Mouse (Mus musculus): ENCODE measurements around the gene Ank. TPM values are rescaled to one million over a fixed set of nuclear protein-coding genes. Genes with fewer than 3 reads are reported as not detected.
A peak's percentile ranks its signal among the peaks of the same experiment; 100 is the strongest.

Gene Ank
- polyA plus RNA-seq, 1 experiment = not detected

DNA sequence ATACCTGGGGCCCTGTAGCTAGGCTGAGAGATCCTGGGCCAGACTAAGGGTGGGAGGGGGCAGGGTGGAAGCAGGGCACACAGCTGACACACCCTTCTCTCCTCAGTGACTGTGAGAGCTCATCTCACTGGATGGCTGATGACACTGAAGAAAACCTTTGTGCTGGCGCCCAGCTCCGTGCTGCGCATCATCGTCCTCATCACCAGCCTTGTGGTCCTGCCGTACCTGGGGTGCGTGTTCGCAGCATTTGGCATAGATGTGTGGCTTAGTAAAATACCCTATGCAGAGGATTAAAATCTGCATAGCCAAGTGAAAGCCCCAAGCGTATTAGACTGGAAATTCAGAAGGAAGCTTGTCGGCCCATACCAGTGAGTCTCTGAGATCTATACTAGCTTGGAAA lies 124.3 kb downstream of the Ank start:
- TF ChIP-seq POLR2A (IDR thresholded peaks at IDR 0.05; ENCODE audit: insufficient read depth, low read depth, low read length) = no peak
- no peak for TF ChIP-seq CTCF (IDR thresholded peaks at IDR 0.05; ENCODE audit: insufficient read depth, low read depth, low read length)
- 95% methylated on average over 9 of the region's 9 CpGs for WGBS
- H3K27ac ChIP-seq (ENCODE audit: insufficient read depth, low read depth, low read length) = no peak overlapping the region

DNA sequence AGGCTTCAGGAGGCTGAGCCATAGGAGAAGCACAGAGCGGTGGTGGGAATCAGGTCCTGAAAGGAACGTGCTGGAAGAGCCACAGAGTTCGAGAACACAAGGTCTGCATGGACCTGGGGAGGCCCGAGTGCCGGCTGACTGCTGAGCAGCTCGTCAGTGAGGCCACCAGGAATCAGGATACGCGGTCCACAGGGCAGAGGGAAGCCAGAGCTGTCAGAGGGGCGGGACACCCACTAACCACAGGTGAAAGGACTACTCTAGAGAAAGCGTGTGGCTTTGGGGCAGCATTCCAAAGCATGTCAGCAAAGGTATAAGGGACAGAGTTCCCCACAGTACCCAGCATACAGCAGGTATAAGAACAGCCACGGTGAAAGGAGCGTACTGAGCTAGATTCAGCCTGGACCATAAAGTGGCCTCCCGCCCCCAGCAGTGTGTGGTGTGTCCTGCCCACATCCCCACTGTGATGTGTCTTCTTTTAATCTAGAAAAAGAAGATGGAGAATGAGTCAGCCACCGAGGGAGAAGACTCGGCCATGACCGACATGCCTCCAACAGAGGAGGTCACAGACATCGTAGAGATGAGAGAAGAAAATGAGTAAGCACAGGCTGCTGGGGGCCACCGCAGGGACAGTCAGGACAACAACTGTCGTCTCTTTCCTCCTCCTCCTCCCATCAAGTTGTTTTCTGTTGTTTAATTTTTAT lies 126.3 kb downstream of the Ank start:
- no peak overlapping the region for H3K4me3 ChIP-seq (ENCODE audit: insufficient read depth, low read depth, low read length)
- 74% methylated on average over 19 of the region's 19 CpGs for WGBS

More for the DNA sequence above, 124.3 kb downstream of the Ank start:
- H3K4me3 ChIP-seq (ENCODE audit: insufficient read depth, low read depth, low read length) = no peak overlapping the region
- H3K4me1 ChIP-seq (ENCODE audit: control insufficient read depth, insufficient read depth, low read length) = peaks cover 24% of the 10 kb centered on the region

DNA sequence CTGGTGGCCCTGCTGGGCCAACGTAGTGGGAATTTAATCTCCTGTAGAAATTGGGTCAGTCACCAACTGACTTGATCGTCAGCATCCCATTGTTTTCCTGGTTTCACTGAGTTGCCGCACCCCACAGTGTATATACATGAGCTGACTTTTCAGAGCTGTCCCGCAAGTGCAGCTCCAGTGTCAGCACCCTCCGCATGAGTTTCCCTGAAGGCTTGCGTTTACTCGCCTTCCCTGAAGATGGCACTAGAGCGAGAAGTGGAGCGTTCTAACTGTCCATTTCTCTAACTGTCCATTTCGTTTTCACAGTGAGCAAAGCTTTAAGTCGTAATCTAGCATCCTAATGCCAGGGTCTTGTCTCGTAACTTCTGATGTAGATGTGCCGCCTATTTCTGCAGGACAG lies 127.2 kb downstream of the Ank start:
- Histone ChIP-seq H3K27ac (ENCODE audit: insufficient read depth, low read depth, low read length) (no peak overlapping the region), H3K4me3 (ENCODE audit: insufficient read depth, low read depth, low read length) (no peak overlapping the region), H3K4me1 (ENCODE audit: control insufficient read depth, insufficient read depth, low read length) (peaks cover 29% of the 10 kb centered on the region)
- 75% methylated on average over 13 of the region's 13 CpGs for WGBS
- TF ChIP-seq CTCF (IDR thresholded peaks at IDR 0.05; ENCODE audit: insufficient read depth, low read depth, low read length) (no peak), POLR2A (IDR thresholded peaks at IDR 0.05; ENCODE audit: insufficient read depth, low read depth, low read length) (no peak)

More for the DNA sequence above, 126.3 kb downstream of the Ank start:
- TF ChIP-seq POLR2A (IDR thresholded peaks at IDR 0.05; ENCODE audit: insufficient read depth, low read depth, low read length) = no peak
- TF ChIP-seq CTCF (IDR thresholded peaks at IDR 0.05; ENCODE audit: insufficient read depth, low read depth, low read length) = no peak
- peaks cover 27% of the 10 kb centered on the region for H3K4me1 ChIP-seq (ENCODE audit: control insufficient read depth, insufficient read depth, low read length)
- H3K27ac ChIP-seq (ENCODE audit: insufficient read depth, low read depth, low read length) = 0 out of 2 replicates have a peak overlapping the region, but pooled peaks have one; percentile 3

DNA sequence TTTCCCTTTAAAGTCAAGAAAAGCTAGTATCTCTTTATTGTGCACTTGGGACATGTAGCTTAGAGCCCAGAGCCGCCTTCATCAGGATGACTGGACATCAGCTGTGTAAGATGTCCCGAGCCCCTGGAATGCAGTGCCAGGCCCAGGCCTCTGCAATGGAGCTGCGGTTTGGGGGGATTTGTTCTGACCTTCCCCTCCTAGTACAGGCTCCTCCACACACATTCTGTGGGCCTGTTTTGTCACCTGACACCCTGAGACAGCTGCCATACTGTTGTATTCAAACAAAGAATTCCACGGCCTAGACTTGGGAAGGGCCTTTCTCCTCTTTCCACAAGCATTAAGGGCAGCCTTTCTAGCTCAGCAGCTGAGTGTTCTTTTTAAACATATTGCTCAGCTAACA lies 128.5 kb downstream of the Ank start:
- WGBS = 60% methylated on average over 4 of the region's 4 CpGs
- peaks cover 33% of the 10 kb centered on the region for H3K4me1 ChIP-seq (ENCODE audit: control insufficient read depth, insufficient read depth, low read length)
- H3K27ac ChIP-seq (ENCODE audit: insufficient read depth, low read depth, low read length) = peak overlapping the region; percentile 7; the same call in 1 of the 2 replicates
- H3K4me3 ChIP-seq (ENCODE audit: insufficient read depth, low read depth, low read length) = no peak overlapping the region
- TF ChIP-seq CTCF (IDR thresholded peaks at IDR 0.05; ENCODE audit: insufficient read depth, low read depth, low read length) = no peak

DNA sequence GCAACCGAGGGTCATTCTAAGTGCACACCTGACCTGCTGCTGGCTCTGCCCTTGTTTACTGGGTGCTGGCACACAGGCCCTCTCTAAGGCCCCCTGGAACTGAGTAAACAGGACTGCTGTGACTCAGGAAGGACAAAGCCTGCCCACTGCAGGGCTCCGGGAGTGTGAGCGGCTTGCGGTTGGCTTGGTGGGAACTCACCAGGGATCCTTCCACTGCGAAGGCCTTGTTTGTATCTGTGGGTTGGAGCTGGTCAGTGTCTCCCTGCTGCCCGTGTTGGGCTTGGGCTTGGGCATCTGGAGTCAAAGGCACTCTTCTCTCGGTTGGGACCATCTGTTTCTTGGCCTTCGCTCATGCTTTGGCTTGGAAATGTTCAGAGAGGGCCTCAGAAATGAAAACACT lies 129.1 kb downstream of the Ank start:
- WGBS = 43% methylated on average over 8 of the region's 8 CpGs
- Histone ChIP-seq H3K4me3 (ENCODE audit: insufficient read depth, low read depth, low read length) (no peak overlapping the region), H3K4me1 (ENCODE audit: control insufficient read depth, insufficient read depth, low read length) (peaks cover 33% of the 10 kb centered on the region), H3K27ac (ENCODE audit: insufficient read depth, low read depth, low read length) (peak overlapping the region; percentile 84)
- TF ChIP-seq CTCF (IDR thresholded peaks at IDR 0.05; ENCODE audit: insufficient read depth, low read depth, low read length) (no peak), POLR2A (IDR thresholded peaks at IDR 0.05; ENCODE audit: insufficient read depth, low read depth, low read length) (no peak)

DNA sequence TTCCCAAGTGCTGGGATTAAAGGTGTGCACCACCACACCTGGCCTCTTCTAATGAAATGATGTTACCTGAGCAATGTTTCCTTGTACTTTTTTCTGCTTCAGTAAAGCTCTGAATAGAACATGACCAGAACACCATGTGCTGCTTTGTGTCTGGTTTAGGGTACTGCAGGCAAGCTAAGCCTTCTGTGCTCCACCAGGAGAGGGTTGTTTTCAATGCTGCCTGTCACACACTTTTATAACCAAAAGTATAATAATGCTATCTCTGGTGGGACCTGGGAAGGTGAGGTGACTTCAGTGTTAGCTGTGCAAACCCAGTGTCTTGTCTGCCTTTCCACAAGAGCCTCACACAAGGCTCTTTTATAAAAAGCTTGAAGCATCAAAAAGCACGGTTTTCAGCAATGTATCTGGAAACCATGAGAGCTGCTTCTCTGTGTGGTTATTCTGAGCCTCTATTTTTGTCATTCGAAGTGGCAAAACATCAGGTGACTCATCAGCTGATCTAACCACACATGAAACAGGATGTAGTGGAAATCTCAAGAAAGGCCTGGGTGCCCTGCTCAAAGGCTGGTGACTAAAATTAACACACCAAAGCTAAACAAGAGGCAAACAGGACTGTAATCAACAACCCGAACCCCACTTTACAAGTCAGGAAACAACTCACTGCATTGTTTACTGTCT lies 130.1 kb downstream of the Ank start:
- no peak overlapping the region for H3K4me3 ChIP-seq (ENCODE audit: insufficient read depth, low read depth, low read length)
- TF ChIP-seq POLR2A (IDR thresholded peaks at IDR 0.05; ENCODE audit: insufficient read depth, low read depth, low read length) = no peak
- TF ChIP-seq CTCF (IDR thresholded peaks at IDR 0.05; ENCODE audit: insufficient read depth, low read depth, low read length) = no peak
- 11% methylated on average over 3 of the region's 3 CpGs for WGBS
- H3K4me1 ChIP-seq (ENCODE audit: control insufficient read depth, insufficient read depth, low read length) = peaks cover 33% of the 10 kb centered on the region
- peak overlapping the region; percentile 84 for H3K27ac ChIP-seq (ENCODE audit: insufficient read depth, low read depth, low read length)

DNA sequence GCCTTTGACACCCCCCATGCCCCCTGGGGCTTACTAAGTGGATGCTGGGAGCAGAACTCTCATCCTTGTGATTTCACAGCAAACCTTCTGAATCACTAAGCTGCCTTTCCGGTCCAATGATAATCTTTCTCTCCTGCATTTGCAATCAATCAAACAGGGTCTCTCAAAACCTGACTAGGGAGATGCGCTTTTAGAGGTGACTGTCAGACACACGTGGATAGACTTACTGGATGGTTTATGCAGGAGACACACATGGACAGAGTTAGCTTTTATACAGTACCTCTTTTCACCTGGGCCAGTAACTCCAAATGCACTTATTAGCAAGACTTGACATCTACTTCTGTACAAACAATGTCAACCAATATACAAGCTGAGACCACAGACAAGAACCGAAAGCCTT lies 131.0 kb downstream of the Ank start:
- Histone ChIP-seq H3K27ac (ENCODE audit: insufficient read depth, low read depth, low read length) (peak overlapping the region; percentile 53), H3K4me1 (ENCODE audit: control insufficient read depth, insufficient read depth, low read length) (peaks cover 27% of the 10 kb centered on the region), H3K4me3 (ENCODE audit: insufficient read depth, low read depth, low read length) (no peak overlapping the region)
- no peak for TF ChIP-seq POLR2A (IDR thresholded peaks at IDR 0.05; ENCODE audit: insufficient read depth, low read depth, low read length)
- TF ChIP-seq CTCF (IDR thresholded peaks at IDR 0.05; ENCODE audit: insufficient read depth, low read depth, low read length) = no peak
- WGBS = 78% methylated on average over 4 of the region's 4 CpGs

DNA sequence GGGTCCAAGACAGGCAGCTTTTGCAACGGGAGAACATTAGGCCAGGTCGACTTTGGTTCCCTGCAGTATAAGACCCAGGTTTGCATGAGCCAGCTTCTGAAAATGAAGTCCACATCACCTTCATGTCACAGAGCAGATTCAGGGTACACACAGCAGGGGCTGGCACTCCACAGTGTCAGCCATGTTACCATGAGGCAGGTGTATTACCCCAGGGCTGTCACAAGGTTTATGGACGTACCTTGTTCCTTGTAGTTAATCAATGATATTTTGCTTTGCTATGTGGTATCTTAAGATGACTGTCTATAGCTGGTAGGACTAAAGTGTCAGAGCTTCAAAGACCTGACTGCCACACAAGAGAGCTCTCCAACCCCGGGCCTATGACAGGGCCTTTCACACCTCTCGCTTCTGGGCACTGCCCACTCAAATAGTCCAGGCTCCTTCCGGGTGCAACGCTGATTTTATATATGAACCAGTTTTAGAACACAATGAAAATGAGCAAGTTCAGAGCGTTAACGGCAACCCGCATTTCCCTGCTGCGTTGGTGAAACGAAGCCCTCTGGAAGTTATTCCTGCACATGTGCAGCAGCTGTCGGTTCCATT lies 132.4 kb downstream of the Ank start:
- H3K27ac ChIP-seq (ENCODE audit: insufficient read depth, low read depth, low read length) = no peak overlapping the region
- H3K4me1 ChIP-seq (ENCODE audit: control insufficient read depth, insufficient read depth, low read length) = peaks cover 18% of the 10 kb centered on the region
- WGBS = 72% methylated on average over 13 of the region's 13 CpGs
- no peak overlapping the region for H3K4me3 ChIP-seq (ENCODE audit: insufficient read depth, low read depth, low read length)
- TF ChIP-seq POLR2A (IDR thresholded peaks at IDR 0.05; ENCODE audit: insufficient read depth, low read depth, low read length) (no peak), CTCF (IDR thresholded peaks at IDR 0.05; ENCODE audit: insufficient read depth, low read depth, low read length) (no peak)

DNA sequence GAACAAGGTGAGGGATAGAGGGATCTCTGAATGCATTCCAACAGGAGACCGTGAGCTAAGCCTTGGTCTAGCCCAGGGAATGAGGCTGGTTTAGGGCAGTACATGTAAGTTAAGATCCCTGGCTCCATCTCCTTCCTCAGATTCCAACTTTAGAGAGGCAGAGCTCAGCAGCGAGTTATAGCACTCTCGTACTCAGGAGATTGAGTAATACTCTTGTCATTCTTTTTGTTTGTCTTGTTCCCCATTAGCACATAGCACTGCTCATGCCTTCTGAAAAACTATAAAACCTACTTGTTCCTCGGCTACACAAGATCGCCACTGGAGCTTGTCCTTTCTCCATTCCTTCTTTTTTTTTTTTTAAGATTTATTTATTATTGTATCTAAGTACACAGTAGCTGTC lies 134.0 kb downstream of the Ank start:
- TF ChIP-seq POLR2A (IDR thresholded peaks at IDR 0.05; ENCODE audit: insufficient read depth, low read depth, low read length) (no peak), CTCF (IDR thresholded peaks at IDR 0.05; ENCODE audit: insufficient read depth, low read depth, low read length) (no peak)
- Histone ChIP-seq H3K4me3 (ENCODE audit: insufficient read depth, low read depth, low read length) (no peak overlapping the region), H3K27ac (ENCODE audit: insufficient read depth, low read depth, low read length) (no peak overlapping the region), H3K4me1 (ENCODE audit: control insufficient read depth, insufficient read depth, low read length) (peaks cover 15% of the 10 kb centered on the region)
- WGBS = 91% methylated on average over 5 of the region's 5 CpGs

Measured in olfactory bulb, adult 2 months (tissue).